20 mouse cellular contexts compared by ENCODE assay signal in the genomic region with DNA sequence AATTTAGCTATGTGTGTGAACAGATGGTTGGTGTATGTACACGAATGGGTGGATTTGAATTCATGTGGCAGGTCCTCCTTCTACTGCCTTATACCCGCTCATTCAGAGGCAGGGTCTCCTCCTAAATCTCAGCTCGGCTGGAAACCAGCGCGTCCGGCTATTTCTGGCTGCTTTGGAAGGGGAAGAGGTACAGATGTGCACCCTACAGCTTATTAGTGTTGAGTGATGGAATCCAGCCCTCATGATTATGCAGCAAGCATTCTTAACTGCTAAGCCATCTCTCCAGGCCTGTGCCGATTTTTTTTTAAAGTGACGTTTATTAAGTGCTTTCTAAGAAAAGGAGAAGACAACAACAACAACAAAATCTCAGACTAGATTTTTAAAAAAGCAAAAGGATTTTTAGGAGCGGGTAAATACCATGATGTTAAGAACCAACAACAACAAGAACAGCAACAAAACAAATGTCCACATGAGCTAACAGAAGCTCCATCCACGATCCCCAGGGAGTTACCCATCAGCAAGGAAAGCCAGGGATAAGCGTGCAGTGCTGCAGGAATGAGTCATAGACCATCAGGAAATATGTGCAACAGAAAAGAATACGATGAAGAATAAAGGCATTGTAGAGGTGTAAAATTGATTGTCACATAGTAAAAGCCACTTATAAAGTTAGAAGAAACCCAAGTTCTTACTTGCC.
A peak's percentile ranks its signal among the peaks of the same experiment; 100 is the strongest.
DNase-seq lines count a peak whose midpoint lies in the region; ATAC-seq and TF ChIP-seq lines count a peak whose summit lies in the region.
"Had no signal": no experiment of that assay in that cellular context is flagged by ENCODE, and none has a peak within 500 bp of the region (broad histone marks: within the 10 kb centered on the region; RNA-seq: fewer than 3 reads in every experiment).

No protein-coding gene starts in this region.

- no peak for DNase-seq in midbrain, postnatal 0 days (ENCODE audit: low spot score)
- no peak for DNase-seq in midbrain, embryonic 10.5 days (ENCODE audit: low spot score)
- DNase-seq in heart, embryonic 10.5 days (ENCODE audit: low spot score), result peak; percentile 79
- DNase-seq in heart, postnatal 4 days, result peak; percentile 44
- DNase-seq in yolk sac, embryonic 10.5 days (ENCODE audit: low spot score), result peak; percentile 18
- no peak for DNase-seq in gastrocnemius, adult 8-10 months (ENCODE audit: low spot score in 2 of 2)
- DNase-seq in cerebellum, postnatal 10 days, result no peak
- DNase-seq in urinary bladder, postnatal 4 days (ENCODE audit: low spot score in 2 of 2), result no peak
- DNase-seq: adrenal gland, adult 2 months; forebrain, postnatal 0 days; gastrocnemius, postnatal 36 days; spleen, adult 18-20 months; thymus, postnatal 36 days had no signal

- H3K36me3 ChIP-seq in midbrain, postnatal 0 days (ENCODE audit: insufficient read depth, low read length), result no peaks in the 10 kb centered on the region
- H3K36me3 ChIP-seq in midbrain, embryonic 10.5 days, result no peaks in the 10 kb centered on the region
- no peaks in the 10 kb centered on the region for H3K36me3 ChIP-seq in heart, embryonic 10.5 days
- H3K36me3 ChIP-seq: limb, embryonic 13.5 days; midbrain, embryonic 15.5 days; neural tube, embryonic 13.5 days had no signal

- no peaks in the 10 kb centered on the region for H3K27me3 ChIP-seq in midbrain, postnatal 0 days (ENCODE audit: insufficient read depth, low read length)
- no peaks in the 10 kb centered on the region for H3K27me3 ChIP-seq in midbrain, embryonic 10.5 days (ENCODE audit: low read depth, poor library complexity, severe bottlenecking)
- H3K27me3 ChIP-seq in heart, embryonic 10.5 days (ENCODE audit: insufficient read depth, poor library complexity, severe bottlenecking), result no peaks in the 10 kb centered on the region
- H3K27me3 ChIP-seq: CH12.LX; limb, embryonic 13.5 days; midbrain, embryonic 15.5 days; neural tube, embryonic 13.5 days had no signal

- no peak overlapping the region for H3K4me2 ChIP-seq in midbrain, postnatal 0 days (ENCODE audit: low read depth, low read length, poor library complexity, severe bottlenecking)
- H3K4me2 ChIP-seq: limb, embryonic 13.5 days; midbrain, embryonic 15.5 days; neural tube, embryonic 13.5 days had no signal

- no peak overlapping the region for H3K4me3 ChIP-seq in midbrain, postnatal 0 days (ENCODE audit: low read depth, low read length)
- H3K4me3 ChIP-seq in midbrain, embryonic 10.5 days, result no peak overlapping the region
- peak overlapping the region; percentile 28 for H3K4me3 ChIP-seq in heart, embryonic 10.5 days
- H3K4me3 ChIP-seq: limb, embryonic 13.5 days; midbrain, embryonic 15.5 days; neural tube, embryonic 13.5 days had no signal

- H3K9ac ChIP-seq in midbrain, postnatal 0 days (replicated peaks; ENCODE audit: low read length, poor library complexity, severe bottlenecking), result no peak overlapping the region
- H3K9ac ChIP-seq: forebrain, postnatal 0 days; limb, embryonic 13.5 days; midbrain, embryonic 15.5 days; neural tube, embryonic 13.5 days had no signal

- 0 out of 2 replicates have a peak overlapping the region, but pooled peaks have one; percentile 43 for H3K27ac ChIP-seq in midbrain, postnatal 0 days (ENCODE audit: low read depth, low read length)
- no peak overlapping the region for H3K27ac ChIP-seq in midbrain, embryonic 10.5 days (replicated peaks)
- peak overlapping the region; percentile 66 for H3K27ac ChIP-seq in heart, embryonic 10.5 days
- H3K27ac ChIP-seq: limb, embryonic 13.5 days; macrophage; midbrain, embryonic 15.5 days; stomach, postnatal 0 days had no signal

- peaks cover 4% of the 10 kb centered on the region; the same call in 1 of the 2 replicates for H3K4me1 ChIP-seq in midbrain, postnatal 0 days (ENCODE audit: insufficient read depth, low read length)
- 0 out of 2 replicates have a peak, but pooled peaks cover 7% of the 10 kb centered on the region for H3K4me1 ChIP-seq in midbrain, embryonic 10.5 days
- peaks cover 40% of the 10 kb centered on the region for H3K4me1 ChIP-seq in heart, embryonic 10.5 days
- H3K4me1 ChIP-seq: midbrain, embryonic 15.5 days had no signal

- 54% methylated on average over 12 of the region's 12 CpGs for WGBS in midbrain, postnatal 0 days
- 82% methylated on average over 12 of the region's 12 CpGs for WGBS in midbrain, embryonic 10.5 days
- 34% methylated on average over 12 of the region's 12 CpGs for WGBS in heart, embryonic 10.5 days

- H3K9me3 ChIP-seq in midbrain, postnatal 0 days (ENCODE audit: low read length), result no peaks in the 10 kb centered on the region
- H3K9me3 ChIP-seq in midbrain, embryonic 10.5 days (replicated peaks), result no peaks in the 10 kb centered on the region
- no peaks in the 10 kb centered on the region for H3K9me3 ChIP-seq in heart, embryonic 10.5 days
- H3K9me3 ChIP-seq: limb, embryonic 13.5 days; midbrain, embryonic 15.5 days; neural tube, embryonic 13.5 days had no signal

- TF ChIP-seq CTCF in midbrain, postnatal 0 days (IDR thresholded peaks at IDR 0.05), result no peak

- no peak for ATAC-seq in midbrain, postnatal 0 days (ENCODE audit: low FRiP score)
- ATAC-seq: forebrain, postnatal 0 days; hindbrain, embryonic 16.5 days; midbrain, embryonic 15.5 days had no signal

Comparison
In these comparisons a context has a peak if more than half of its experiments do, and no peak if none do; other contexts are left out.
1. DNase-seq: peak in heart, embryonic 10.5 days (single experiment), heart, postnatal 4 days (single experiment) and yolk sac, embryonic 10.5 days (single experiment); none in midbrain, postnatal 0 days (single experiment), midbrain, embryonic 10.5 days (single experiment), gastrocnemius, adult 8-10 months (0 of 2), cerebellum, postnatal 10 days (0 of 2) and urinary bladder, postnatal 4 days (0 of 2).